Mouse (Mus musculus) heart, postnatal 14 days (tissue): ENCODE data around the gene Adcy6. TPM values are rescaled to one million over a fixed set of nuclear protein-coding genes. Genes with fewer than 3 reads are reported as not detected.

Source experiments
- DNase-seq, 2 experiments: peaks; one replicate each; pipeline ENCODE4 v3.0.0; 2021 to 2022
- intact Hi-C: fragments of 180-260 bp; cut with DNase I; formaldehyde crosslinking; loops from one replicate; pipeline ENCODE4 v1.15.1; 2025
- long read RNA-seq, 2 experiments: library from polyadenylated mRNA; stranded (forward); transcript quantifications; one replicate each; pipeline ENCODE4 v2.0.0; 2021
- total RNA-seq, 2 experiments: library from RNA; stranded (reverse); gene quantifications; 2 replicates each; pipeline ENCODE4 v1.2.3; 2021

Gene Adcy6
- total RNA-seq = 100 to 1,000 TPM; 199 to 209 TPM
- long read RNA-seq, experiment 1, partial matches to known transcripts = 5 of 35 reads
- long read RNA-seq, experiment 1, other reads (novel, unspliced or antisense) = 26 of 35 reads
- long read RNA-seq, experiment 2, transcript Adcy6-205 (21 exons, 3,707 nt) = major isoform, 5 of 23 reads
- long read RNA-seq, experiment 2, partial matches to known transcripts = 7 of 23 reads
- long read RNA-seq, experiment 2, other reads (novel, unspliced or antisense) = 11 of 23 reads

- intact Hi-C loops = no loop called here
- DNase-seq = peak; percentile 85 to 86
Observed at GRCm38 (mm10) chr15:98609331-98610130, at the start of gene Adcy6. Gene Adcy6, minus strand, starts transcription at chr15:98610076.

GRCm38 (mm10) chr15:98656982-98657751, 47.3 kb upstream of the Adcy6 start:
- DNase-seq = no peak
- intact Hi-C loops = no loop called here

- DNase-seq = no peak
- intact Hi-C loops = no loop called here
Observed at GRCm38 (mm10) chr15:98652174-98652573, 42.3 kb upstream of the Adcy6 start.

- no peak for DNase-seq
- intact Hi-C loops = no loop called here
Observed at GRCm38 (mm10) chr15:98651431-98651830, 41.6 kb upstream of the Adcy6 start.

- intact Hi-C loops = no loop called here
- no peak for DNase-seq
Observed at GRCm38 (mm10) chr15:98648071-98648470, 38.2 kb upstream of the Adcy6 start.

GRCm38 (mm10) chr15:98647308-98647707, 37.4 kb upstream of the Adcy6 start:
- DNase-seq = no peak
- intact Hi-C loops = no loop called here

GRCm38 (mm10) chr15:98646737-98647136, 36.9 kb upstream of the Adcy6 start:
- intact Hi-C loops = no loop called here
- DNase-seq = no peak

- intact Hi-C loops = no loop called here
- DNase-seq = no peak
Observed at GRCm38 (mm10) chr15:98645057-98646026, 35.5 kb upstream of the Adcy6 start.

- DNase-seq = no peak
- intact Hi-C loops = no loop called here
Observed at GRCm38 (mm10) chr15:98644406-98644805, 34.5 kb upstream of the Adcy6 start.

- intact Hi-C loops = no loop called here
- no peak for DNase-seq
Observed at GRCm38 (mm10) chr15:98640157-98640556, 30.3 kb upstream of the Adcy6 start.

GRCm38 (mm10) chr15:98637155-98637554, 27.3 kb upstream of the Adcy6 start:
- no peak for DNase-seq
- intact Hi-C loops = loop anchor here (5.0 kb wide), 1 partner anchor 1085 kb away; no protein-coding TSS in a partner anchor

- no peak for DNase-seq
Observed at GRCm38 (mm10) chr15:98636517-98636916, 26.6 kb upstream of the Adcy6 start.

GRCm38 (mm10) chr15:98635291-98635841, 25.5 kb upstream of the Adcy6 start:
- intact Hi-C loops = loop anchor here (5.0 kb wide), 1 partner anchor 1087 kb away; no protein-coding TSS in a partner anchor

More at GRCm38 (mm10) chr15:98636517-98636916, 26.6 kb upstream of the Adcy6 start:
- intact Hi-C loops = loop anchor here (5.0 kb wide), 1 partner anchor 1086 kb away; no protein-coding TSS in a partner anchor

GRCm38 (mm10) chr15:98634541-98635081, 24.7 kb upstream of the Adcy6 start:
- intact Hi-C loops = loop anchor here (5.0 kb wide), 1 partner anchor 1088 kb away; no protein-coding TSS in a partner anchor

More at GRCm38 (mm10) chr15:98635291-98635841, 25.5 kb upstream of the Adcy6 start:
- DNase-seq = no peak

GRCm38 (mm10) chr15:98633822-98634470, 24.1 kb upstream of the Adcy6 start:
- DNase-seq = no peak
- intact Hi-C loops = no loop called here

More at GRCm38 (mm10) chr15:98634541-98635081, 24.7 kb upstream of the Adcy6 start:
- peak; percentile 81 to 84 for DNase-seq

GRCm38 (mm10) chr15:98632921-98633320, 23.0 kb upstream of the Adcy6 start:
- no peak for DNase-seq
- intact Hi-C loops = no loop called here

- intact Hi-C loops = no loop called here
- peak; percentile 71 to 73 for DNase-seq
Observed at GRCm38 (mm10) chr15:98632107-98632744, 22.4 kb upstream of the Adcy6 start.

GRCm38 (mm10) chr15:98631493-98631892, 21.6 kb upstream of the Adcy6 start:
- DNase-seq = peak; percentile 76 to 91
- intact Hi-C loops = no loop called here
